In the genomic region with DNA sequence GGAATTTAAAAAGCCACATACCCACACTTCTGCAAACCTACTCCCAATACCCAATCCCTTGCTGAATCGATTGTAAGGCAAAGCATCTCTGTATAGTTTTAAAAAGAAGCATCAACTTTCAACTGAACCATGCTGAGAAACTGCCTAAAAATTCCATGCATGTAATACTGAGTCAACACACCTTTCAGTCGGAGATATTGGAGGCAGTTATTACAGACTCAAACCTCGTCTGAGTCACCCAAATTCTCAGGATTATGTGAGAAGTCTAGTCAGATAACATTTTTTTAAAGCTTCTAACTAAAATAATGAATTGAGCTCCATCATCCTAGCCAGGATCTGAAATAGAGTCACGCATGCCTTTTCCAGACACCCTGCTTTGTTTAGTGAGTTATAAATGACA, we compare ENCODE assay signal across 24 mouse cellular contexts.
DNase-seq lines count a peak whose midpoint lies in the region; ATAC-seq and TF ChIP-seq lines count a peak whose summit lies in the region.
"Had no signal": no experiment of that assay in that cellular context is flagged by ENCODE, and none has a peak within 500 bp of the region (broad histone marks: within the 10 kb centered on the region; RNA-seq: fewer than 3 reads in every experiment).

No protein-coding gene starts in this region.

- no peaks in the 10 kb centered on the region for H3K4me1 ChIP-seq in forebrain, postnatal 0 days (ENCODE audit: insufficient read depth)
- peaks cover 6% of the 10 kb centered on the region; the same call in 1 of the 2 replicates for H3K4me1 ChIP-seq in forebrain, embryonic 13.5 days
- no peaks in the 10 kb centered on the region for H3K4me1 ChIP-seq in intestine, postnatal 0 days (replicated peaks; ENCODE audit: control insufficient read depth, insufficient read depth, low read length)

- 56% methylated on average over 4 of the region's 4 CpGs for WGBS in forebrain, postnatal 0 days
- 81% methylated on average over 4 of the region's 4 CpGs for WGBS in forebrain, embryonic 13.5 days
- 72% methylated on average over 4 of the region's 4 CpGs for WGBS in intestine, postnatal 0 days

- no peaks in the 10 kb centered on the region for H3K36me3 ChIP-seq in forebrain, postnatal 0 days (ENCODE audit: insufficient read depth)
- H3K36me3 ChIP-seq in forebrain, embryonic 13.5 days (ENCODE audit: poor library complexity, severe bottlenecking) = no peaks in the 10 kb centered on the region
- H3K36me3 ChIP-seq in intestine, postnatal 0 days (ENCODE audit: control insufficient read depth, insufficient read depth) = no peaks in the 10 kb centered on the region
- H3K36me3 ChIP-seq: G1E had no signal

- no peak overlapping the region for H3K9ac ChIP-seq in forebrain, postnatal 0 days
- no peak overlapping the region for H3K9ac ChIP-seq in forebrain, embryonic 13.5 days
- no peak overlapping the region for H3K9ac ChIP-seq in intestine, postnatal 0 days (ENCODE audit: low read depth, low read length)

- TF ChIP-seq CTCF in forebrain, postnatal 0 days (IDR thresholded peaks at IDR 0.05; ENCODE audit: low read depth) = no peak
- TF ChIP-seq CTCF in intestine, postnatal 0 days (IDR thresholded peaks at IDR 0.05; ENCODE audit: low read depth) = no peak

- H3K4me2 ChIP-seq in forebrain, postnatal 0 days (ENCODE audit: low read depth) = no peak overlapping the region
- no peak overlapping the region for H3K4me2 ChIP-seq in forebrain, embryonic 13.5 days
- H3K4me2 ChIP-seq in intestine, postnatal 0 days (replicated peaks; ENCODE audit: low read depth) = no peak overlapping the region

- ATAC-seq in forebrain, postnatal 0 days = peak; percentile 10; the same call in 1 of the 2 replicates
- ATAC-seq in forebrain, embryonic 13.5 days = no peak
- peak; percentile 64; the same call in 1 of the 2 replicates for ATAC-seq in frontal cortex, adult (ENCODE audit: low TSS enrichment)
- no peak for ATAC-seq in intestine, postnatal 0 days
- ATAC-seq: activated CD4-positive, CD25-positive, alpha-beta regulatory T cell, adult 4 months; CD4-positive, CD25-positive, alpha-beta regulatory T cell, adult 4 months; Patski had no signal

- no peak for DNase-seq in forebrain, postnatal 0 days
- no peak for DNase-seq in frontal cortex, postnatal 10 days (ENCODE audit: low spot score in 2 of 2)
- peak; percentile 66 for DNase-seq in Muller cell, postnatal 12 days (ENCODE audit: inconsistent ontology term)
- peak; percentile 45 for DNase-seq in brain, adult 2 months (ENCODE audit: low read depth, low spot score)
- no peak for DNase-seq in urinary bladder, adult 2 months (ENCODE audit: low spot score)
- DNase-seq: adrenal gland, adult 2 months; adrenal gland, adult 8-10 months; adrenal gland, postnatal 10 days; adrenal gland, postnatal 14 days; adrenal gland, postnatal 25 days; adrenal gland, postnatal 36 days; B cell, adult 2 months; cerebellum, adult 11 months; cerebellum, adult 11-12 months; cerebellum, adult 18-20 months; cerebellum, adult 2 months had no signal

- no peaks in the 10 kb centered on the region for H3K9me3 ChIP-seq in forebrain, postnatal 0 days (ENCODE audit: low read length)
- H3K9me3 ChIP-seq in forebrain, embryonic 13.5 days (replicated peaks) = no peaks in the 10 kb centered on the region
- H3K9me3 ChIP-seq in intestine, postnatal 0 days (ENCODE audit: control insufficient read depth) = no peaks in the 10 kb centered on the region
- H3K9me3 ChIP-seq: G1E had no signal

- H3K27me3 ChIP-seq in forebrain, postnatal 0 days (ENCODE audit: insufficient read depth, low read length) = no peaks in the 10 kb centered on the region
- H3K27me3 ChIP-seq in forebrain, embryonic 13.5 days = no peaks in the 10 kb centered on the region
- no peaks in the 10 kb centered on the region for H3K27me3 ChIP-seq in intestine, postnatal 0 days (replicated peaks; ENCODE audit: control insufficient read depth, insufficient read depth, low read length)
- H3K27me3 ChIP-seq: CH12.LX, Patski had no signal

- no peak overlapping the region for H3K27ac ChIP-seq in forebrain, postnatal 0 days (ENCODE audit: low read depth, low read length)
- H3K27ac ChIP-seq in forebrain, embryonic 13.5 days = no peak overlapping the region
- H3K27ac ChIP-seq in intestine, postnatal 0 days (ENCODE audit: low read depth, low read length) = no peak overlapping the region

- H3K4me3 ChIP-seq in forebrain, postnatal 0 days (ENCODE audit: low read depth, low read length) = no peak overlapping the region
- no peak overlapping the region for H3K4me3 ChIP-seq in forebrain, embryonic 13.5 days
- H3K4me3 ChIP-seq in intestine, postnatal 0 days (ENCODE audit: low read depth, low read length) = no peak overlapping the region

Comparison
In these comparisons a context has a peak if more than half of its experiments do, and no peak if none do; other contexts are left out.
1. ATAC-seq: peak in forebrain, postnatal 0 days (single experiment) and frontal cortex, adult (single experiment); none in forebrain, embryonic 13.5 days (single experiment) and intestine, postnatal 0 days (single experiment).
2. DNase-seq: peak in Muller cell, postnatal 12 days (single experiment) and brain, adult 2 months (single experiment); none in forebrain, postnatal 0 days (single experiment), frontal cortex, postnatal 10 days (0 of 2) and urinary bladder, adult 2 months (single experiment).